Mouse (Mus musculus) CD8-positive naive resting alpha-beta T cell, adult 2 months (primary cell): ENCODE measurements around the gene Dusp23.

ENCODE experiments used
- DNase-seq, 2 experiments: peaks; one replicate each; pipeline ENCODE4 v3.0.0; 2022; ENCODE audit warnings: low read depth in 2 of 2, low spot score in 2 of 2

The Dusp23 gene

GRCm38 (mm10) chr1:172624081-172624480, 8.7 kb downstream of the Dusp23 start:
- DNase-seq: no peak

GRCm38 (mm10) chr1:172623599-172623998, 9.2 kb downstream of the Dusp23 start:
- DNase-seq: no peak

GRCm38 (mm10) chr1:172619235-172619634, 13.5 kb downstream of the Dusp23 start:
- peak; percentile 52 to 62 for DNase-seq

GRCm38 (mm10) chr1:172618141-172618540, 14.6 kb downstream of the Dusp23 start:
- no peak for DNase-seq

- DNase-seq: no peak
Measured at GRCm38 (mm10) chr1:172617365-172618076, 15.2 kb downstream of the Dusp23 start.

- DNase-seq: no peak
Measured at GRCm38 (mm10) chr1:172616537-172617300, 16.0 kb downstream of the Dusp23 start.

- DNase-seq: no peak
Measured at GRCm38 (mm10) chr1:172615412-172615811, 17.4 kb downstream of the Dusp23 start.

GRCm38 (mm10) chr1:172614654-172615053, 18.1 kb downstream of the Dusp23 start:
- no peak for DNase-seq

- DNase-seq: no peak
Measured at GRCm38 (mm10) chr1:172612745-172613144, 20.0 kb downstream of the Dusp23 start.

GRCm38 (mm10) chr1:172611304-172611703, 21.5 kb downstream of the Dusp23 start:
- DNase-seq: no peak

GRCm38 (mm10) chr1:172602326-172602725, 30.4 kb downstream of the Dusp23 start, which contains the start of gene Fcrl6:
Gene Fcrl6, minus strand, starts transcription at chr1:172602551.
- no peak for DNase-seq

- peak in 1 of 2 experiments; percentile 11 for DNase-seq
Measured at GRCm38 (mm10) chr1:172594495-172594894, 38.3 kb downstream of the Dusp23 start.

GRCm38 (mm10) chr1:172593956-172594355, 38.8 kb downstream of the Dusp23 start:
- DNase-seq: no peak

GRCm38 (mm10) chr1:172593321-172593720, 39.4 kb downstream of the Dusp23 start:
- DNase-seq: no peak

- no peak for DNase-seq
Measured at GRCm38 (mm10) chr1:172590385-172590784, 42.4 kb downstream of the Dusp23 start, which contains the start of gene Slamf8. Gene Slamf8, minus strand, starts transcription at chr1:172590568.

- no peak for DNase-seq
Measured at GRCm38 (mm10) chr1:172585612-172586567, 46.9 kb downstream of the Dusp23 start.

GRCm38 (mm10) chr1:172585026-172585425, 47.7 kb downstream of the Dusp23 start:
- no peak for DNase-seq

GRCm38 (mm10) chr1:172584271-172584670, 48.5 kb downstream of the Dusp23 start:
- no peak for DNase-seq

GRCm38 (mm10) chr1:172582436-172582835, 50.3 kb downstream of the Dusp23 start:
- no peak for DNase-seq
